Mouse (Mus musculus) cerebellum, postnatal 4 days (tissue): ENCODE results near the gene Gm11077.
A peak's percentile ranks its signal among the peaks of the same experiment; 100 is the strongest.

ENCODE experiments used
- DNase-seq, 2 experiments: peaks; one replicate each; pipeline ENCODE4 v3.0.0; 2022; ENCODE audit warnings: low spot score in 2 of 2, mixed read lengths in 1 of 2

Gm11077 gene

GRCm38 (mm10) chr6:140745586-140745985 is 16.5 kb downstream of the Gm11077 start:
- no peak for DNase-seq

- DNase-seq, result no peak
These were observed 18.5 kb downstream of the Gm11077 start for GRCm38 (mm10) chr6:140747591-140747990.

- no peak for DNase-seq
These were observed 21.4 kb downstream of the Gm11077 start for GRCm38 (mm10) chr6:140750371-140751080.

- peak in 1 of 2 experiments; percentile 52 for DNase-seq
These were observed 37.3 kb downstream of the Gm11077 start for GRCm38 (mm10) chr6:140766365-140766764.

GRCm38 (mm10) chr6:140767237-140767636 is 38.2 kb downstream of the Gm11077 start:
- DNase-seq, result no peak

GRCm38 (mm10) chr6:140768180-140768579 is 39.1 kb downstream of the Gm11077 start:
- DNase-seq, result no peak

GRCm38 (mm10) chr6:140768859-140769640 is 40.0 kb downstream of the Gm11077 start:
- DNase-seq, result peak in 1 of 2 experiments; percentile 11

GRCm38 (mm10) chr6:140776274-140776673 is 47.2 kb downstream of the Gm11077 start:
- no peak for DNase-seq

- no peak for DNase-seq
These were observed 53.4 kb downstream of the Gm11077 start for GRCm38 (mm10) chr6:140782524-140782923.

- no peak for DNase-seq
These were observed 57.0 kb downstream of the Gm11077 start for GRCm38 (mm10) chr6:140786058-140786457.

GRCm38 (mm10) chr6:140789850-140790249 is 60.8 kb downstream of the Gm11077 start:
- no peak for DNase-seq

GRCm38 (mm10) chr6:140793676-140794262 is 64.7 kb downstream of the Gm11077 start:
- no peak for DNase-seq

- DNase-seq, result no peak
These were observed 69.8 kb downstream of the Gm11077 start for GRCm38 (mm10) chr6:140798841-140799240.

- DNase-seq, result no peak
These were observed 70.5 kb downstream of the Gm11077 start for GRCm38 (mm10) chr6:140799435-140800040.

GRCm38 (mm10) chr6:140800587-140800986 is 71.5 kb downstream of the Gm11077 start:
- DNase-seq, result no peak
